Mouse (Mus musculus) erythroblast, embryonic 14.5 days (primary cell): ENCODE results near the gene Rtl8c.

ENCODE experiments used
- GATA1 ChIP-seq: IDR thresholded peaks from 2 replicates; pipeline ENCODE4 v1.6.1; 2012; ENCODE audit warnings: low read length, inconsistent platforms, mixed read lengths
- TAL1 ChIP-seq: IDR thresholded peaks from 3 replicates; pipeline ENCODE4 v1.6.1; 2012; ENCODE audit warnings: low read length, inconsistent platforms, mixed read lengths

DNA sequence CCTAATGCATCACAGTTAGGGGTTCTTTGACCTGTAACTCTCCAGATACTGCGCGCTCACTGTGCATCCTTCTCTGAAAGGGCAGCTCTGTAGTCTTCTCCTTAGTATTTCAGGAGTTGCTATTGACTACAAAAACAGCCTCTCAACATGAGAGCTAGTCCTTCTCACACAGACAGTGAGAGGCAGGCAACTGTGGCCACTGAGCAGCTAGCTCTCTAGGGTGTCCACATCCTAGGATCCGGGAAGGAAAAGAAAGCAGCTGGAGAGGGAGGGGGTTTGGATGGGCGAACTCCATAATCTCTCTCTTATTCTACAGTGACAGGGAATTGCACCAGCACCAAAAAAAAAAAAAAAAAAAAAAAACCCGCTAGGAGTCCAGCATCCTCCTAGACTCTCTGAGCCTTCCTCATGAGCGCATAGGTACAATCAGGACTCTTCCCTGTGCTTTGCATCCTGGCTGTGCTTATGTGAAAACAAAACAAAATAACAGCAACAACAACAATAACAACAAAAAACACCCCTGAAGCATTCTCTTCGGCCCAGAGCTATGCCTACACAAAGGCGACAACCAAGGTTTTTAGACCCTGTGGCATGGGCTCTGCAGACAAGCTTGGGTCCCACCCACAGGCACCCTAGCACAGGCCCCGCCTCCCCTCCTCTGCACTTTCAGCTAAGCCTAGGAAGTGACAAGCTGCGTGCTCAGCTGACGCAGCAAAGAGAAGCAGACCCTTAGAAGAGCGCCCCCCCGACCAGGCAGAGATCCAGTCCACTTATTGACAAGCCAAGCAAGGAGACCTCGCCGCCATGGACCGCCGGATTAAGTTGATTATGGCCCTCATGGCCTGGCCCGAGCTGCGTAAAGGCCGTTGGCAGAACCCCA is at the start of gene Rtl8c:
- TF ChIP-seq TAL1, result no peak
- TF ChIP-seq GATA1, result no peak
